Mouse (Mus musculus): ENCODE data around the gene Sf3a3.
A peak's percentile ranks its signal among the peaks of the same experiment; 100 is the strongest.
"Not testable (repeated sequence)": the region's sequence is repeated elsewhere in the genome, so short reads cannot be mapped to it uniquely, and the experiment has no call there.

Sf3a3 gene

DNA sequence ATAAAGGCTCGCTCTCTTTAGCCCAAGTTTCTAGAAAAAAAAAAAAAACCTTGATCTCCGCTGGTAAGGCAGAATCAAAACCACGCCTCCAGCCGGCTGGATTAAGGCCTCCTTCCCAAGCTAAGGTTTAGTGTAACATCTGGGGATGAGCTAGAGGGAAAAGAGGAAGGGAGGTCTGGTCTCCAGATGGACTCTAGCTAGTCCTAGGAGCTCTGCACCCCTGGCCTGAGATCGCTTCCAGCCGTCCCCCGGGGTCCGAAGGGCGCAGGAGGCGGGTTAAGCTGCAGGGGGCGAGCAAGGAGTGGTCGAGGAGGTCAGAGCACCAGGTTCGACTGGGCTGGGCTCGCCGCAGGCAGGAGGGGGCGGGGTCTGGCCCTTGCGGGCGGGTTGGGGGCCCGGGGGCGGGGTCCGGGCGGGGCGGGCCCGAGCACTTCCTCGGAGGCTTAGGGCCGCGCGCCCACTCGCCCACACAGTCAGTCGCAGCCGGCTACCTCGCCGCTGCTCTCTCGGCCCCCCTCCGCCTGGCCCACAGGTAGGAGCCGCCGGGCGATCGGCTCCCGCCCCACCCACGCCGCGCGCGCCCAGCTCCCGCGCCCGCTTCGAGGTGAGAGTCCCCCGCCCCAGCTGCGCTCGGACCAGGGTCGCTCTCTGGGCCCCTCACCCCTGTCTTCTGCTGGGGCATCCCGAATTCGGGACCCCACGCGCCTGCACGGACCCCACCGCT, 14.2 kb upstream of the Sf3a3 start, which contains the start of gene Fhl3:
Gene Fhl3 (plus strand): TSS at position 454 of the 724 bp plus-strand sequence.
- DNase-seq (ENCODE audit: low spot score), result peak; percentile 69

DNA sequence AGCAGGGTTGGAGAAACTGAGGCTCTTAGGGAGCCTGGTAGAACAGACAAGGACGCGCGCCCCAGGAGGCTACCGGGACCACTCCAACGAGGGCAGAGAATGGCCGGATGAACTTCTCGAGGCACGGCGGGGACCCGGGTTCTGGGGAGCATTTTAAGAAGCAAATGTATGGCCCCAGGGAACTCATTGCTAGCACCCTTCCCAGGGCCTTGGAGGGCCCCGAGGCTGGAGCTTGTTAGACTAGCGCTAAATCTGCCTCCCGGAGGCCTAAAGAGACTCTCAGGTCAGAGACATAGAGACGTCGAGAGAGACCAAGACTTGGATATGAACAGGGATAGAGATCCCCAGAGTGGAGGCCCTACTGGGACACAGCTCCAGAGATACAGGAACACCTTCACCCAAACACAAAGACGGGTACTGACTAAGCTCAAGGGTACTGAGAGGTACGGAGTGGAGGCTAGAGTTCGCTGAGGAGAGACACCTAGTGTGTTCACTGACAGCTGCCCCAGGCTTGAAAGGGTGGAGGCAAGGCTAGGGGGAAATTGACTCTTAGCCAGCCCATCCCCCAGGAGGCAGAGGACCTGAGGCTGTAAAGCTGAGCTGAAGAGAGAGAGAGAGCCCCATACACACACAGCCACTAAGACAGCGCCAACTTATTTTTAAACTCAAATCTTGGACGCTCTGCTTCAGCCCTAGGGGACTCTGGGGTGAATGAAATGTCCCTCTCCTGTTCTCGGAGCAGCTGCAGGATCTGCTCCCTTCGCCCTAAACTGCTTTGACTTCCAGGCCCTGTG, 13.3 kb upstream of the Sf3a3 start:
- DNase-seq (ENCODE audit: low spot score), result no peak

DNA sequence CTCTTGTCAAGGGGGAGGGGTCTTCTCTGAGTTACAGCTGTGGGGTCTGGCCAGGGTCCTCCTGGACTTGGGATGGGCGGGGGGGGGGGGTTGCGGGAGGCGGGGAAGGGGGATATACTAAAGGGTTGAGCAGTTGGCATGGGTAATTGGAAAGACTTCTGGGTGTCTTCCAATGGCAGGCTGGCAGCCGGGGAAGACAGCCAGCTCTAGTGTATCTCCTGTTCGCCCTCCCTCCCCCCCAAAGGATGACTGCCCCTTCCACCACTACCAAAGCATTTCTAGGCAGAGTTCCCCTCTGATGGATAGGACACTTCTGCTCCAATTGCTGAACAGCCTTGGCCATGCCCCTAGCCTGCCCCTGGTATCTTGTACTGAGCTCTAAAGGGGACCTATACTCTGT, 12.7 kb upstream of the Sf3a3 start:
- DNase-seq (ENCODE audit: low spot score), result no peak

DNA sequence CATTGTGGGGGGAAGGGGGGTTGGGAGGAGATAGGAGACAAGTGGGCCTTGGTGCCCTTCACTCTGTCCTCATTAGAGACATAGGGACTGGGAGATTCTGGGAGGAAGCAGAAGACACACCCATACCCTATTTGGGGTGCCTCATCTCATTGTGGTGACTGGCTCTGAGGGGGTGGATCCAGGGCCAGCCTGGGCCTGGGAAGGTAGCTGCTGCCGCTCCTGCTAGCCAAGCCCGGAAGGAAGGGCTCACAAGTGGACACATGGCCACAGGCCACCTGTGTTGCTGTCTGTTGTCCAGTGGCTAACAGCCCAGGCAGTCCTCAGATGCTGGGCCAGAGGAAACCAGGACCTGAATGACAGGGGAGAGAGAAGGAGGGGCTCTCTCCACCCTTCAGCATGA, 11.2 kb upstream of the Sf3a3 start:
- DNase-seq (ENCODE audit: low spot score), result no peak

DNA sequence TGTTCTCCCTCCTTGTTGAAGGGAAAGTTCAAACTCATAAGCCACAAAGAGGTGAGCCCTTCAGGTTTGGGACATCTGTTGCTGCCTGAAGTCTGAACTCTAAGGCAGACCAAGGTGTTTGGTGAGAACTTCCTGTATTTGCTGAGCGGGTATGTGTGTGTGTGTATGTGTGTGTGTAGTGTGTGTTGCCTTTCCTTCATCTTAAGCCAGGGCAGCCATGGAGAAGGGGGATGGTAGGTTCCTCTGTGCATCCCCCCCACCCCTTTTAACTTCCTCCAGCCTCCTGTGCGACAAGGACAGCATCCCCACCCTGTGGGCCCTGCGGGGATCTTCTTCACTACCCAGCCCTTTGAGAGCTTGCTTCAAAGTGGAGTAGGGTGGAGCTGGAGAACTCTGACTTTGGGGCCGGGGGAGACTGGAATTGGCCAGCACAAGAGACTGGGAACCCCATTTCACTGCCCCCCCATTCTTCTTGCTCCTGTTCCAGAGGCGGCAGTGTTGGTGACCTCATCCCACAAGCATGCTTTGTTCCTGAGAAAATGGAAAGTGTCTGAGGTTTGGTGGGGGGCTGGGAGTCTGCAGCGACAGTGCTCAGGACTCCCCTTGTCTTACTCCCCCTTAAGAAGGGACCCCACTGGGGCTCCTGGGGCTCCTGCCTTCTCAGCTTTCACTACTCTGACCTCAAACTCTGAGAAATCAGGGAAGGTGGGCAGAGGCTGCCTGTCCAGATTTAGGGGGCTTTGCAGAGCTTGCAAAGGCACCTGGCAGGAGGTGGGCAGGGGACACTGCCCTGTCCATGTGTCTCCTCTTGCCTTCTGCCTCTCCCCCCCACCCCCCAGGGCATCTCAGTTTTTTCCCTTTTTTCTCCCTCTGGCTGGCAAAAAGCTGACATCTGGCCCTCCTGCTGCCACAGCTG, 10.4 kb upstream of the Sf3a3 start:
- DNase-seq (ENCODE audit: low spot score), result no peak

DNA sequence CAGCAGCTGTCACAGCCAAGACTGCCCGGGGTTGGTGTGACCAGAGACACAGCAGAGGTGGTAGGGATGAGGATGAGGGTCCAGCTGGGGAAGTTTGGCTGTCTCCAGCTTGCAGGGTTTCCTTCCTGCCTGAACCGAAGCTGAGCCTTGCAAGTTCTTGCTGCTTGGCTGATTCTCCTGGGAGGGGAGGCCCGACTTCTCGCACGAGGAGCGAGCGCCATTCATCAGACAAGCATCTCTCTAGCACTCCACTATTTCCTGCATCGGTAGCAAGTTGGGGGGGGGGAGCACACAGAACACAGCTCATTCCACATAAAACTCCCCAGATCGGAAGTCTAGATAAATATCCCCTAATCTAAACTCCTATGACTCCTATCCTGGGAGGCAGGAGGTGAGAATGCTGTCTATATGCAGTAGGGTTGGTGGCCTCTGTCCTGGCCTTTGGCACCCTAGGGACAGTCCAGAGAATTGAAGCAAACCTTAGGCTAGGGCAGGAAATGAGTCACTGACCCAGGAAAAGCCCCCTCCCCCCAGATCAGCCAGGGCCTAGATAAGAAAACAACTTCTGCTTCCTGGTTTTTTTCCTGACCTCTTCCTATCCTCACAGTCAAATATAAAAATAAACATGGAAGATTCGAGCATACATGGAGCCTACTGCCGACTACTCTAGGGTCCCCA, 9.6 kb upstream of the Sf3a3 start:
- DNase-seq (ENCODE audit: low spot score), result no peak

DNA sequence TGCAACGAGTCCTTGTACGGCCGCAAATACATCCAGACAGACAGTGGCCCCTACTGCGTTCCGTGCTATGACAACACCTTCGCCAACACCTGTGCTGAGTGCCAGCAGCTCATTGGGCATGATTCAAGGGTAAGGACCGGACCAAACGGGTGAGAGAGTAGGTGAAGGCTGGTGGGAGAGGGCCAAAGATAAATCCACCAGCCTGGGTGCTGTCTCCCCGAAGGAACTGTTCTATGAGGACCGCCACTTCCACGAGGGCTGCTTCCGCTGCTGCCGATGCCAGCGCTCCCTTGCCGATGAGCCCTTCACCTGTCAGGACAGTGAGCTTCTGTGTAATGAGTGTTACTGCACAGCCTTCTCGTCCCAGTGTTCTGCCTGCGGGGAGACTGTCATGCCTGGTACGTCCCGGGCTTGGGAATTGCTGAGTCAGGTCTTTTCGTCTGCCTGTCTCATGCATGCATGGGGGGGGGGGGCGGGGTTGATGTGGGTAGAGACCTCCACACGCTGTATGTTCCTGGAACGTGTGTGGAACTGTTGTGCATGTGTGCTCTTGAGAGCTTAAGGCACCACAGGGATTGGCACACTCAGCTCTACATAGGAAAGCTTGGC, 8.8 kb upstream of the Sf3a3 start:
- no peak for DNase-seq (ENCODE audit: low spot score)

DNA sequence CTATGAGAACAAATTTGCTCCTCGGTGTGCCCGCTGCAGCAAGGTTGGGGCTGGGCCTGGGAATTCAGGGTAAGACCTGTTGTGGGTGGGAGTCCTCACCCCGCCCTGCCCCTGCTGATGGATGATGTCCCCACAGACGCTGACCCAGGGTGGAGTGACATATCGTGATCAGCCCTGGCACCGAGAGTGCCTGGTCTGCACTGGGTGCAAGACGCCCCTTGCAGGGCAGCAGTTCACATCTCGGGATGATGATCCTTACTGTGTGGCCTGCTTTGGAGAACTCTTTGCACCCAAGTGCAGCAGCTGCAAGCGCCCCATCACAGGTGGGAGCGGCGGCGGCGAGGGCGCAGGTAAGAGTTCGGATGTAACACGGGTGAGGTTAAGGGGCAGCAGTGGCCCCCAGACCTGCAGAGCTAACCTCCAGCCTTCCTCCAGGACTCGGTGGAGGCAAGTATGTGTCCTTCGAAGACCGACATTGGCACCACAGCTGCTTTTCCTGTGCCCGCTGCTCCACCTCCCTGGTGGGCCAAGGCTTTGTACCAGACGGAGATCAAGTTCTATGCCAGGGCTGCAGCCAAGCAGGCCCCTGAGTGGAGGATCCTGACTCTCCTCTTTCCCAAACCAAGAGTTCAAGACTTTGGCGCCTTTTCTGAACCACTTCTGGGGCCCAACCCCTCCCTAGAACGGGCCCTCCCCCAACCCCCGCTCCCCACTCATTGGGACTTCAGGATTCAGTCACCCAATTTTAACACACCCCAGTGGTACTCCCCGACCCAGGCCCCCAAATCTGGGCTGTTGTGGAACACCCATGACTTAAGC, 7.0 kb upstream of the Sf3a3 start:
- DNase-seq (ENCODE audit: low spot score), result not testable (repeated sequence)

DNA sequence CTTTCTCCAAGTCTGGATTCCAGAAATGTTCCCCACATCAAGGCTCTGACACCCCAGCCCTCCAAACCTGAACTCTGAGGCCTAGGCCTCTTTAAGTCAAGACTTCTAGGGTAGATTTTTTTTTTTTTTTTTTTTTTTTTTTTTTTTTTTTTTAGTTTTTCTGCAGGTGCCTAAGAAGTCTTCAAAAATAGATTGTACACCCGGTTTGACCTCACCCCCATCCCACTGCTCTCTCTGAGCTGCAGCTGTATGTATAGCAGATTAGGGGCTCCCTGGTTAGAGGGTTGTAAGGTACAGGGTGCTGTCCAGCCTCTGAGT, 6.4 kb upstream of the Sf3a3 start:
- DNase-seq (ENCODE audit: low spot score), result not testable (repeated sequence)

DNA sequence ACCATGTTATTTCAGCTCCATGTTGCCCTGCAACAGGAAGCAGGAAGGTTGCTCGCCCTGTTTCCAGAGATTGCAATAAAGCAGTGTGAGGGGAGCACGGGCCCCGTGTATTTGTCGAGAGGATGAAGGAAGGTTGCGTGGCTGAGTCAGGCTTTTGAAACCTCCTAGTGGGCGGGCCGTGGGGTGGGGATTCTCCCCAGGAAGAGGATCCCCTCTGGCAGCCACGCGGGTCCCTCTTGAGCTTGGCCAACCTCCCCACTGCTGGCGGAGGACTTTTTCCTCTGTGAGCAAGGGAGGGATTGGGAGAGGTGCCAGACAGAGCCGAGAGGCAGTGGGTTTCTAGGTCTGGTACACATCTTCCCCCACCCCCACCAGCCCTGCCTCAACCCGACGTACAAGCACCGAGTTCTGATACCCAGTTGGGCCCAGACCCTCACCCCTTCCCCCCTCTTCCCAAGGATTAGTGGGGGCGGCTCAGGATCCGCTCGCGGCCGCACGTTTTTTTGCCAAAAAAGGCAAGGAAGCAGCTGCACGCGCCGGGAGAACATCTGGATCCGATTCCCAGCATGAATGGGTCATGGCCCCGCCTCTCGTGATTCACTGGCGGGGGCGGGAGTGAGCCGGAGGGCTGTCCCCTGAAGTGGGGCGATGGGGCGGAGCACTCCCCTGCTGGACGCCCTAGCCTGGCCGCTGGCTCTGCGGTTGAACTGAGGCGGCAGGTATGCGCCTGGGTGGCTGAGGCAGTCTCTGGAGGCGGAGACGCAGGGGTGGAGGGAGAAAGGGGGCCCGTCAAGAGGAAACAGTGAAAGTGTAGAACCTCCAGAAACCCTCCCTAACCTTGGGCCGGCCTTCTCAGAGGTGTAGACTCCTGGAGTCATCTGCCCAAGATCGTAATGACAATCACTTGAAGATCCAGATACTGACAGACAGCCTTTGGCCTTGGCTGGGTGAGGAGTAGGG, 5.8 kb upstream of the Sf3a3 start:
- peak; percentile 90 for DNase-seq (ENCODE audit: low spot score)

DNA sequence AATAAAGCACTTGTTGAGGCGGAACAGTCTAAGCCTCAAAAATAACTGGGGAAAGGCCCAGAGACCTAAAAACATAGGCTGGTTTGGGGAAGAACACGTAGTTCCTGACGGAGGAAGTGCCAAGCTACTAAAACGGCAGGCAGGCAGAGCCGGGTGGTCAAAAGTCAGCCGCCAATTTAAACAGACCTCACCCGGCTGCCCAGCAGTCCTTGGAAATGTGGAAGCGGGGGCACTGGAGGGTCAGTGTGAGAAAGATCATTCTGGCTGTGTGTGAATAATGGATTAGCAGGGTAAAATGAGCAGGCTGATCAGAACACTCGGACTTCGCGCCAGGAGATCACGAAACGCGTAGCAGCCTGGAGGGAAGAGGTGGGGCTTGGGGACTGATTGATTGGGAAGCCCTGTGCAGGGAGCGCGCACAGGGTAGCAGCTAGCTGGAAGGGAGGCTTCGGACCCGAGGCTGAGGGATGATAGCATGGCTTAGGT, 4.6 kb upstream of the Sf3a3 start:
- peak; percentile 42 for DNase-seq (ENCODE audit: low spot score)

DNA sequence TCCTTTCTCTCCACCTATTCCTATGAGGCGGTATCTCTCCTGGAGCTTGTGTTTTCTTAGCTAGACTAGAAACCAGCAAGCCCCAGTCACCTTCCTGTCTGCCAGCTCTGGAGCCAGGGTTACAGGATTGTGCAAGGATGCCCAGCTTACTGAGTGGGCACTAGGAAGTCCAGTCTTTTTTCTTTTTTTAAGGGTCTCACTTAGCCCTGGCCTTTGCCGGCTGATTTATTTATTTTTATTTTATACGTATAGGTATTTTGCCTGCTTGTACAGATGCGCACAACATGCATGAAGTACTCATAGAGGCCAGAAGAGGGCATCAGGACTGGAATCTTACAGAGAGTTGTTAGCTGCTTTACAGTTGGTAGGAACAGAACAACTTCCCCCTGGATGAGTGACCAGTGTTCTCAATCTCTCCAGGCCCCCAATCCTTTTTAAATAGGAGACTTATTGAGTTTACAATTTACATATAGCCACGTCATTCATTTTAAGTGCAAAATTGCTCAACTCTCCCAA, 3.7 kb upstream of the Sf3a3 start:
- no peak for DNase-seq (ENCODE audit: low spot score)

DNA sequence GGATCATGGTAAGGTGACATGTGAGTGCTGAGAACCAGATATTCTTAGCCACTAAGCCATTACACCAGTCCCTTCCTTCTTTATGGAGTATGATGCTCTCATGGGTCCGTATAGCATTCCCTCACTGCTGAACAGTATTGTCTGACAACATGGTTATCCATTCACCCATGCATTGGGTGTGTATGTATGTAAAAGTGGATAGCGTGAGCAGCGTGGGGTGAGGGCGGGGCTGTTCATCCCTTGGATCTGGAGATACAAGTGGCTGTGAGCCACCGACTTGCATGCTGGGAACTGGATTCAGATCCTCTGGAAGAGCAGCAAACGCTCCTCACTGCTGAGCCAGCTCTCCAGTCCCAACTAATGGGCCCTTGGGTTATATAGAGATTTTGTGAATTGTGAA, 2.0 kb upstream of the Sf3a3 start:
- no peak for DNase-seq (ENCODE audit: low spot score)

DNA sequence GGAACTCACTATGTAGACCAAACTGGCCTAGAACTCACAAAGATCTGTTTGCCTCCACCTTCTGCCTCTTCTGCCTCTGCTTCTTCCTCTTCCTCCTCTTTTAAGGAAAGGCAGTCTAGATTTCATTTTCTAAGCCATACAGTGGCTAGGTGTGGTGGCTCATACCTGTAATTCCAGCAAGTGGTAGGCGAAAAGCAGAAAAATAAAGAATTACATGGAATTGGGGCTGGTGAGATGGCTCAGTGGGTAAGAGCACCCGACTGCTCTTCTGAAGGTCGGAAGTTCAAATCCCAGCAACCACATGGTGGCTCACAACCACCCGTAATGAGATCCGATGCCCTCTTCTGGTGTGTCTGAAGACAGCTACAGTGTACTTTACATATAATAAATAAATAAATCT, 726 bp upstream of the Sf3a3 start:
- not testable (repeated sequence) for DNase-seq (ENCODE audit: low spot score)

DNA sequence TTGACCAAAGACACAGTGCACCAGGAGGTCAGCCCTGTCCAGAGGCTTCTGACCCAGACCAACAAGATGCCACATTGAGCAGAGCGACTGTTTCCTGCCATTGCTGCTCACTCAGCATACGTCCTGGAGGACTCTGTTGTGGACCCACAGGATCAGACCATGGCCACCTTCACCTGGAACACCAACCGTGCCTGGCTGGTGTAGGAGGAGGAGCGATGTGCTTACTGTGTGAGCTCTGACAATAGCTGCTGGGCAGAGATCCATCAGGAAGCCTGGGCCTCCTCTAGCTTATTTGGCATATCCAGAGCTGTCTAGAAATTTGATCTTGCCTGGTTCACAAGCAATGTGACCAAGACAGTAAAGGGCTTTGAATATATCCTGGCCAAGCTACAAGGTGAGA, 4.5 kb downstream of the Sf3a3 start:
- no peak for DNase-seq (ENCODE audit: low spot score)

DNA sequence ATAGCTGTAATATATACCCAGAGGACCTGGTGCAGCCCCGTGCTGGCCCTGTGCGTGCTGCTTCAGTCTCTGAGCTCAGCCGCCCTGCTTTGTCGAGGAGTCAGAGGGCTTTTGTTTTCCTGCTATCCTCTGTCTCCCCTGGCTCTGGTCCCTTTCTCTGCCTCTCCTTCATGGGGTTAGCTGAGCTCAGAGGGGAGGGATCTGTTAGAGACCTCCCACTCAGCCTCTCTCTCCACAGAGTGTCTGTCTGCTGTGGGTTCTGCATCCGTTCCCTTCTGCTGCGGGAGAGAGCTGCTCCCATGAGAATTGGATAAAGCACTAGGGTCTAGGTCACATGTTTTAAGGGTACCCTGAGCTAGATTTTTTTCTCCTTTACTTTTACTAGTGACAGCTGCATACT, 11.5 kb downstream of the Sf3a3 start:
- no peak for DNase-seq (ENCODE audit: low spot score)

DNA sequence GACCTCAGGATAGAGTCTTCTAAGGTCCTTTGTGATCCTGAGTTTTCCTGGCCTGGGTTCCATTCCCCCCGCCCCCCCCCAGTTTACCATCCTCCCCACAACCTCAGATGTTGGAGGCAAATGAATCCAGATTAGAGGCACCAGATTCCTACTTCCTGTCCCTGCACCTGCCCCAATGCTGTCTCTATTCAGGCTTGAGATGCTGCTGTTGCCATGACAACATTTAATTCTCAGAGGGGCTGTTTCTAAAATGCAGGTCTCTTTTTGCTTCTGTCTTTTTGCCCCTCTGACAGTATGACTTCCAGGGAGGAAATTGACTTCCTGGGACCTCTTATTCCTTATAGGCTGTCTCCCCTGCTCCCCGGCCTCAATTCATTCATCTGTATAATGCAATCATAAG, 22.4 kb downstream of the Sf3a3 start:
- no peak for DNase-seq (ENCODE audit: low spot score)

DNA sequence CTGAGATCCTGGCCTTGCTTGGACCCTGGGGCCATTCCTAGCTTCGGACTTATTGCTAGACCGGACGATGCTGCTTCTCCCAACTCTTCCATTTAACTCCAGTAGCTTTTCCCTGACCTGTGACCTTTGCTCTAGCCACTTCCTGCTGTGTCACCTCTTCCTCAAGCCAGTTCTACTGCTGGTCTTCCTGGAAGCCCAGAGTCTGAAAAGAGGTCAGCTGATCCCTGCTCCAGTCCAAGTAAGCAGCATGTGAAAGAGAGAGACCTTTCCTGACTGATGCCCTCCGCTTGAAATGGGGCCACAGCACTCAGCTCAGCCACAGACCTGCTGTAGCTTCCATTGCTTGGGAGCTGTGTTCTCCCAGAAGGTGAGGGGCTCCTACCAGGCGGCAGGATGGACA, 22.9 kb downstream of the Sf3a3 start:
- DNase-seq (ENCODE audit: low spot score), result no peak

DNA sequence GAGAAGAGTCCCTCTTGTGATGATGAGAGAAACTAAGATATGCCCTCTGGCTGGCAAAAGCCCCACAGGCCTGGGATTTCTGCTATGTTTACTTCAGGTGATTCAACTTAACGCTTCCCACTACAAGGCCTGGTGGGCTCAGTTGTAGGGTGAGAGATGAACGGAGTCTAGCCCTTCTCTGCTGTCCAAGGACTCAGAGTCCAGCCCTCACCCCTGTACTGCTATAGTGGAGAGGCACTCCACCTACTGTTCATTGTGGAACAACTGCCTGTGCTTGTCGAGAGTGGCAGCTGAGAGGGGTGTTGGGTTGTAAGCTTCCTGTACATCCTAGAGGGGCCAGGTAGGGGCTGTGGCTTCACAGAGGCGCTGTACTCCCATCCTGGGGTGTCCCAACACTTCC, 23.4 kb downstream of the Sf3a3 start:
- no peak for DNase-seq (ENCODE audit: low spot score)

All from ovary, postnatal 36 days (tissue).